Mouse (Mus musculus) liver, adult 2 months (tissue): ENCODE data around the gene Pde4d. TPM values are rescaled to one million over a fixed set of nuclear protein-coding genes. Genes with fewer than 3 reads are reported as not detected.

Source experiments
- DNase-seq: peaks from one replicate; pipeline ENCODE4 v3.0.0-alpha.2; 2011; ENCODE audit warnings: low read depth, low spot score; ENCODE audit errors: extremely low read depth
- H3K27ac ChIP-seq: fragments of 200-500 bp; replicated peaks from 2 replicates; pipeline ENCODE4 v1.5.1; 2012; ENCODE audit warnings: low read depth, mild to moderate bottlenecking, control low read depth, inconsistent platforms, low read length; ENCODE audit not compliant: insufficient read depth
- H3K27me3 ChIP-seq: fragments of 200-500 bp; 2 replicates; pipeline ENCODE4 v1.6.1; 2012; ENCODE audit warnings: mild to moderate bottlenecking, moderate library complexity, low read length, inconsistent platforms; ENCODE audit not compliant: control insufficient read depth, insufficient read depth
- H3K36me3 ChIP-seq: fragments of 200-500 bp; 2 replicates; pipeline ENCODE4 v1.6.1; 2012; ENCODE audit warnings: low read length, inconsistent platforms; ENCODE audit not compliant: control insufficient read depth, insufficient read depth
- H3K4me1 ChIP-seq: fragments of 200-500 bp; 2 replicates; pipeline ENCODE4 v1.6.1; 2011; ENCODE audit warnings: low read length; ENCODE audit not compliant: control insufficient read depth, insufficient read depth
- H3K4me3 ChIP-seq: fragments of 200-500 bp; 2 replicates; pipeline ENCODE4 v1.5.1; 2011; ENCODE audit warnings: low read depth, mild to moderate bottlenecking, control low read depth, low read length, moderate library complexity; ENCODE audit not compliant: insufficient read depth
- H3K79me2 ChIP-seq: fragments of 200-500 bp; 2 replicates; pipeline ENCODE4 v1.6.1; 2012; ENCODE audit warnings: inconsistent platforms, mild to moderate bottlenecking, low read length, moderate library complexity; ENCODE audit not compliant: control insufficient read depth, insufficient read depth
- H3K9ac ChIP-seq: fragments of 200-500 bp; 2 replicates; pipeline ENCODE4 v1.6.1; 2012; ENCODE audit warnings: low read depth, mild to moderate bottlenecking, control low read depth, inconsistent platforms, low read length
- CTCF ChIP-seq: fragments of 200-500 bp; IDR thresholded peaks from 2 replicates; pipeline ENCODE4 v1.5.1; 2011; ENCODE audit warnings: low read depth, low read length, control low read depth
- POLR2A ChIP-seq: fragments of 200-500 bp; IDR thresholded peaks from 2 replicates; pipeline ENCODE4 v1.6.1; 2011; ENCODE audit warnings: low read length, control low read depth; ENCODE audit not compliant: insufficient read depth; ENCODE audit errors: extremely low read depth
- WGBS: fragments of 180-500 bp; shearing (Covaris S2); methylation state at CpG from one replicate; pipeline ENCODE4 v1.1.7; 2018; 5-methylcytosine and 5-hydroxymethylcytosine counted together
- polyA plus RNA-seq: library from polyadenylated mRNA; depleted of rRNA; stranded (reverse); fragments of >200 nt; gene quantifications from 2 replicates; pipeline ENCODE4 v1.2.3, GENCODE M21; 2012
- total RNA-seq: library from RNA; depleted of rRNA; stranded (reverse); fragments of >200 nt; gene quantifications from 2 replicates; pipeline ENCODE4 v1.2.3, GENCODE M21; 2014

Gene Pde4d
- total and polyA plus RNA-seq, 2 experiments: 2.3 to 13.6 TPM

GRCm38 (mm10) chr13:109632387-109633036 is 1182.8 kb downstream of the Pde4d start:
- Histone ChIP-seq H3K27me3 (no peaks in the 10 kb centered on the region), H3K4me3 (no peak overlapping the region), H3K79me2 (no peaks in the 10 kb centered on the region; the same call in 1 of the 2 replicates), H3K27ac (peak overlapping the region; percentile 66), H3K36me3 (no peaks in the 10 kb centered on the region), H3K9ac (peak overlapping the region; percentile 44), H3K4me1 (peaks cover 21% of the 10 kb centered on the region)
- TF ChIP-seq CTCF: no peak
- TF ChIP-seq POLR2A: no peak
- 23% methylated on average over 7 of the region's 7 CpGs for WGBS
- DNase-seq: peak; percentile 69

GRCm38 (mm10) chr13:109633037-109633418 is 1183.3 kb downstream of the Pde4d start:
- no peak for TF ChIP-seq POLR2A
- no peak for TF ChIP-seq CTCF
- Histone ChIP-seq H3K4me1 (peaks cover 21% of the 10 kb centered on the region), H3K9ac (peak overlapping the region; percentile 38; the same call in 1 of the 2 replicates), H3K27me3 (no peaks in the 10 kb centered on the region), H3K79me2 (no peaks in the 10 kb centered on the region; the same call in 1 of the 2 replicates), H3K4me3 (peak overlapping the region; percentile 28; the same call in 1 of the 2 replicates), H3K36me3 (no peaks in the 10 kb centered on the region), H3K27ac (peak overlapping the region; percentile 82)
- DNase-seq: peak; percentile 62
- WGBS: 21% methylated on average over 3 of the region's 3 CpGs

- no peaks in the 10 kb centered on the region; the same call in 1 of the 2 replicates for H3K79me2 ChIP-seq
- 24% methylated on average over 10 of the region's 10 CpGs for WGBS
- TF ChIP-seq CTCF (no peak), POLR2A (no peak)
- H3K36me3 ChIP-seq: no peaks in the 10 kb centered on the region
- DNase-seq: peak; percentile 99
- H3K4me1 ChIP-seq: peaks cover 21% of the 10 kb centered on the region
- H3K27ac ChIP-seq: no peak overlapping the region
- H3K27me3 ChIP-seq: no peaks in the 10 kb centered on the region
- no peak overlapping the region for H3K9ac ChIP-seq
- no peak overlapping the region for H3K4me3 ChIP-seq
Measured at GRCm38 (mm10) chr13:109635901-109636520, 1186.3 kb downstream of the Pde4d start.

- no peak for TF ChIP-seq CTCF
- TF ChIP-seq POLR2A: no peak
- DNase-seq: no peak
- Histone ChIP-seq H3K9ac (no peak overlapping the region), H3K36me3 (no peaks in the 10 kb centered on the region), H3K79me2 (peaks cover 5% of the 10 kb centered on the region; the same call in 1 of the 2 replicates), H3K27me3 (no peaks in the 10 kb centered on the region), H3K4me1 (peaks cover 10% of the 10 kb centered on the region), H3K4me3 (no peak overlapping the region), H3K27ac (no peak overlapping the region)
Measured at GRCm38 (mm10) chr13:109638273-109638672, 1188.5 kb downstream of the Pde4d start.

- TF ChIP-seq POLR2A: no peak
- no peak for TF ChIP-seq CTCF
- Histone ChIP-seq H3K9ac (no peak overlapping the region), H3K27me3 (no peaks in the 10 kb centered on the region), H3K36me3 (no peaks in the 10 kb centered on the region), H3K4me3 (no peak overlapping the region), H3K27ac (no peak overlapping the region), H3K4me1 (peaks cover 5% of the 10 kb centered on the region; the same call in 1 of the 2 replicates), H3K79me2 (peaks cover 5% of the 10 kb centered on the region; the same call in 1 of the 2 replicates)
- DNase-seq: peak; percentile 29
- 35% methylated on average over 6 of the region's 6 CpGs for WGBS
Measured at GRCm38 (mm10) chr13:109639286-109639685, 1189.5 kb downstream of the Pde4d start.

- TF ChIP-seq CTCF (no peak), POLR2A (no peak)
- WGBS: 69% methylated on average over 6 of the region's 6 CpGs
- Histone ChIP-seq H3K9ac (no peak overlapping the region), H3K4me1 (no peaks in the 10 kb centered on the region), H3K4me3 (no peak overlapping the region), H3K79me2 (peaks cover 5% of the 10 kb centered on the region; the same call in 1 of the 2 replicates), H3K36me3 (no peaks in the 10 kb centered on the region), H3K27me3 (no peaks in the 10 kb centered on the region), H3K27ac (no peak overlapping the region)
- no peak for DNase-seq
Measured at GRCm38 (mm10) chr13:109641562-109641961, 1191.8 kb downstream of the Pde4d start.
